Mouse (Mus musculus) forebrain, embryonic 14.5 days (tissue): Measurements from ENCODE around the gene Kat6b. TPM values are rescaled to one million over a fixed set of nuclear protein-coding genes. Genes with fewer than 3 reads are reported as not detected.
"Not testable (repeated sequence)": the region's sequence is repeated elsewhere in the genome, so short reads cannot be mapped to it uniquely, and the experiment has no call there.

Experiments
- ATAC-seq: fragments of 200-750 bp; cut with Nextera tagmentation; 2 replicates; pipeline ENCODE4 v1.8.0; 2017; ENCODE audit warnings: mild to moderate bottlenecking, moderate library complexity
- DNase-seq: peaks from one replicate; pipeline ENCODE4 v3.0.0-alpha.2; 2015; ENCODE audit warnings: low spot score
- H3K27ac ChIP-seq: fragments of 300-500 bp; sonication (generic); 2 replicates; pipeline ENCODE4 v1.5.1; 2014; ENCODE audit warnings: low read depth, mild to moderate bottlenecking, control low read depth, low read length, moderate library complexity
- H3K27me3 ChIP-seq: fragments of 300-500 bp; sonication (generic); replicated peaks from 2 replicates; pipeline ENCODE4 v1.6.1; 2014; ENCODE audit warnings: low read length, control low read depth, mixed read lengths; ENCODE audit not compliant: control insufficient read depth, insufficient read depth
- H3K36me3 ChIP-seq: fragments of 300-500 bp; sonication (generic); 2 replicates; pipeline ENCODE4 v1.6.1; 2014; ENCODE audit warnings: low read length, control low read depth; ENCODE audit not compliant: control insufficient read depth, insufficient read depth
- H3K4me1 ChIP-seq: fragments of 300-500 bp; sonication (generic); 2 replicates; pipeline ENCODE4 v1.6.1; 2014; ENCODE audit warnings: antibody characterized with exemption, low read length, control low read depth; ENCODE audit not compliant: control insufficient read depth, insufficient read depth
- H3K4me2 ChIP-seq: fragments of 300-500 bp; sonication (generic); 2 replicates; pipeline ENCODE4 v1.6.1; 2014; ENCODE audit warnings: mild to moderate bottlenecking, control low read depth, low read length
- H3K4me3 ChIP-seq: fragments of 300-500 bp; sonication (generic); 2 replicates; pipeline ENCODE4 v1.5.1; 2014; ENCODE audit warnings: low read depth, low read length, control low read depth
- H3K9ac ChIP-seq: fragments of 300-500 bp; sonication (generic); 2 replicates; pipeline ENCODE4 v1.6.1; 2014; ENCODE audit warnings: mild to moderate bottlenecking, low read length, control low read depth, moderate library complexity
- H3K9me3 ChIP-seq: fragments of 300-500 bp; sonication (generic); replicated peaks from 2 replicates; pipeline ENCODE4 v1.6.1; 2016; ENCODE audit warnings: low read length, control low read depth, mixed read lengths; ENCODE audit not compliant: control insufficient read depth
- WGBS: fragments of 180-500 bp; shearing (Covaris S2); extraction: QIAGEN DNeasy Blood & Tissue Kit; methylation state at CpG from one replicate; pipeline ENCODE4 v1.1.7; 2014; 5-methylcytosine and 5-hydroxymethylcytosine counted together
- polyA plus RNA-seq: library from polyadenylated mRNA; unstranded; fragments of >200 nt; fragmentation: Nextera tagmentation; extraction: Ambion mirVana; gene quantifications from 2 replicates; pipeline ENCODE4 v1.2.1, GENCODE M21; 2014

The Kat6b gene
- polyA plus RNA-seq, 1 experiment from 2014 or later: 28.8 TPM

DNA sequence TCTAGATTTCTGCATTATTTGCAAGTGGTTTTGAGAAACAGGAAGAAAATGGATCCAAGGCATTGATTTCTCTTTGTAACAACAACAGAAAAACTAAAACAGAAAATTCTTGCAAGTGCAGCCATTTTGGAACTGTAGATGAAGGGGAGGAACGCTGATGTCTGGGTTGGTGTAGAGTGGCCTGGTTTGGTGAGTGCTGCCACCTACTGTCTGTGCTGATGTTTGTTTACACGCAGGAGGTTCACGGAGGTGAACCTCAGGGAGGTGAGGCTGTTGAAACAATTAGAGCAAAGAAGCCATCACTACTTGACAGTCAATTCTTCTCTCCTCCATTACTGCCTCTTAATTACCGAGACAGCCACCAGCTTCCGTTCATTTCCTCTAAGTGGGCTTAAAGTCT lies 178.4 kb downstream of the Kat6b start:
- peak overlapping the region; percentile 9; the same call in 1 of the 2 replicates for H3K27ac ChIP-seq
- DNase-seq (peak; percentile 82), ATAC-seq (peak; percentile 89)
- no peak overlapping the region for H3K4me3 ChIP-seq
- no peaks in the 10 kb centered on the region for H3K27me3 ChIP-seq
- no peak overlapping the region for H3K4me2 ChIP-seq
- H3K9me3 ChIP-seq: no peaks in the 10 kb centered on the region
- H3K36me3 ChIP-seq: peaks cover 46% of the 10 kb centered on the region
- H3K4me1 ChIP-seq: no peaks in the 10 kb centered on the region
- no peak overlapping the region for H3K9ac ChIP-seq
- 18% methylated on average over 5 of the region's 5 CpGs for WGBS

DNA sequence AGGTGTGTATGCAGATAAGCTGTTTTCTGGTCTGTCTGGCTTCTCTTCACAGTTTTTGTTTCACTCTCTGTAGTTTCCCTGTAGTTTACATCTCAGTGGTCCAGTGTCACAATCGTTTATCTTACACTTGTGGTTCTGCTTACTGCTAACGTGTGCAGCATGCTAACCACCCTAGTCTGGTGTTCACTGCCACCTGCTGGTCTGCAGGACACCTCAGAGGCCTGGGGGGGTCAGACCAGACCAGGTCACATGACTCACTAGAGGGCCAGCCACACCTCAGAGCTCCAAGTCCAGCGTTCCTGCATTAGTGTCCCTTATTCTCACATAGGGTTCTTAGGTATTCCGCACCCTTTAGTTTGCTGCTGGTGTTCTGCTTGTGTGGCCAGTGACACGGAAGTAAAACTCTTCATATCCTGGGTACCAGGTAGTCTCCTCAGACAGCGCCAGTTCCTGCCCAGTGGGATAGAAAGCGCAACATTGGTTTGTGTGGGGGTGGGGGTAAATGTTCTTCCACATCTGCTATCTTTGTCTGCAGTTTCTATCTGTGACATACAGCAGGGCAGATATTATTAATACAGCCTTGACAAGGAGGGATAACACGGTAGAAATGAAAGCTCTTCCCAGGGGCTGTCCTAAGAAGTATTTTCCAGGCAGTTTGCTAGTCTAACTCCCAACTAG lies 181.4 kb downstream of the Kat6b start:
- H3K9ac ChIP-seq: no peak overlapping the region
- H3K9me3 ChIP-seq: no peaks in the 10 kb centered on the region
- no peak for ATAC-seq
- no peak overlapping the region for H3K4me3 ChIP-seq
- H3K27ac ChIP-seq: no peak overlapping the region
- 80% methylated on average over 8 of the region's 8 CpGs for WGBS
- no peaks in the 10 kb centered on the region for H3K4me1 ChIP-seq
- H3K27me3 ChIP-seq: no peaks in the 10 kb centered on the region
- H3K36me3 ChIP-seq: peaks cover 67% of the 10 kb centered on the region
- DNase-seq: no peak
- no peak overlapping the region for H3K4me2 ChIP-seq

DNA sequence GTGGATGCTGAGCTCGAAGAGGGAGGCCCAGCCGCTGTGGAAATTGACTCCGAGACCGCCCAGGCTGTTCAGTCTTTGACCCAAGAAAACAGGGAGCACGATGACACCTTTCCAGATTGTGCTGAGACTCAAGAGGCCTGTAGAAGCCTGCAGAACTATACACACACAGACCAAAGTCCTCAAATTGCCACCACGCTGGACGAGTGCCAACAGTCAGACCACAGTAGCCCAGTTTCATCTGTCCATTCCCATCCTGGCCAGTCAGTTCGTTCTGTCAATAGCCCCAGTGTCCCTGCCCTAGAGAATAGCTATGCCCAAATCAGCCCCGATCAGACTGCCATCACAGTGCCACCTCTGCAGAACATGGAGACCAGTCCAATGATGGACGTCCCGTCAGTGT lies 188.0 kb downstream of the Kat6b start:
- no peak for ATAC-seq
- WGBS: 91% methylated on average over 11 of the region's 11 CpGs

DNA sequence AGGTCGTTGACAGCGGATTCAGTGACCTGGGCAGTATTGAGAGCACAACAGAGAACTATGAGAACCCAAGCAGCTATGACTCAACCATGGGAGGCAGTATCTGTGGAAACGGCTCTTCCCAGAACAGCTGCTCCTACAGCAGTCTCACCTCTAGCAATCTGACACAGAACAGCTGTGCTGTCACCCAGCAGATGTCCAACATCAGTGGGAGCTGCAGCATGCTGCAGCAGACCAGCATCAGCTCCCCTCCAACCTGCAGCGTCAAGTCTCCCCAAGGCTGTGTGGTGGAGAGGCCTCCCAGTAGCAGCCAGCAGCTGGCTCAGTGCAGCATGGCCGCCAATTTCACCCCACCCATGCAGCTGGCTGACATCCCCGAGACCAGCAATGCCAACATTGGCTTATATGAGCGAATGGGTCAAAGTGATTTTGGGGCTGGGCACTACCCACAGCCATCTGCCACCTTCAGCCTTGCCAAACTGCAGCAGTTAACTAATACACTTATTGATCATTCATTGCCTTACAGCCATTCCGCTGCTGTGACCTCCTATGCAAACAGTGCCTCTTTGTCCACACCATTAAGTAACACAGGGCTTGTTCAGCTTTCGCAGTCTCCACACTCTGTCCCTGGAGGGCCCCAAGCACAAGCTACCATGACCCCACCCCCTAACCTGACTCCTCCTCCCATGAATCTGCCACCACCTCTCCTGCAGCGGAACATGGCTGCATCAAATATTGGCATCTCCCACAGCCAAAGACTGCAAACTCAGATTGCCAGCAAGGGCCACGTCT lies 188.6 kb downstream of the Kat6b start:
- H3K27me3 ChIP-seq: no peaks in the 10 kb centered on the region
- H3K4me3 ChIP-seq: no peak overlapping the region
- peaks cover 58% of the 10 kb centered on the region for H3K36me3 ChIP-seq
- H3K9me3 ChIP-seq: no peaks in the 10 kb centered on the region
- no peak for DNase-seq
- H3K27ac ChIP-seq: no peak overlapping the region; the same call in 1 of the 2 replicates
- no peak overlapping the region for H3K9ac ChIP-seq
- ATAC-seq: peak; percentile 30; the same call in 1 of the 2 replicates
- H3K4me2 ChIP-seq: no peak overlapping the region
- WGBS: 81% methylated on average over 11 of the region's 11 CpGs
- no peaks in the 10 kb centered on the region for H3K4me1 ChIP-seq

More for the DNA sequence above, 188.0 kb downstream of the Kat6b start:
- DNase-seq: no peak
- Histone ChIP-seq H3K4me3 (no peak overlapping the region), H3K36me3 (peaks cover 64% of the 10 kb centered on the region), H3K9me3 (no peaks in the 10 kb centered on the region), H3K27me3 (no peaks in the 10 kb centered on the region), H3K27ac (no peak overlapping the region), H3K4me1 (no peaks in the 10 kb centered on the region), H3K4me2 (no peak overlapping the region), H3K9ac (no peak overlapping the region)

DNA sequence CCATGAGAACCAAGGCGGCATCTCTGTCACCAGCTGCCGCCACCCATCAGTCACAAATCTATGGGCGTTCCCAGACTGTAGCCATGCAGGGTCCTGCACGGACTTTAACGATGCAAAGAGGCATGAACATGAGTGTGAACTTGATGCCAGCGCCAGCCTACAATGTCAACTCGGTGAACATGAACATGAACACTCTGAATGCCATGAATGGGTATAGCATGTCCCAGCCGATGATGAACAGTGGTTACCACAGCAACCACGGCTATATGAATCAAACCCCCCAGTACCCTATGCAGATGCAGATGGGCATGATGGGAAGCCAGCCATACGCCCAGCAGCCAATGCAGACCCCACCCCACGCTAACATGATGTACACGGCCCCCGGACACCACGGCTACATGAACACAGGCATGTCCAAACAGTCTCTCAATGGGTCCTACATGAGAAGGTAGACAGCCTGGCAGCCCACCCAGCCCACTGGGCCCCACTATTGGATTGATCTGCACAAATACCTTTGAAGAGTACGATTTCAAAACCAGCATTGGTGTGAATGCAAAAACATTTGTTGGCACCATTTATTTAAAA lies 189.3 kb downstream of the Kat6b start:
- not testable (repeated sequence) for H3K27me3 ChIP-seq, H3K4me2 ChIP-seq, H3K9ac ChIP-seq, H3K4me1 ChIP-seq, H3K9me3 ChIP-seq, H3K4me3 ChIP-seq
- ATAC-seq (peak; percentile 36; the same call in 1 of the 2 replicates), DNase-seq (peak; percentile 22)
- 84% methylated on average over 15 of the region's 15 CpGs for WGBS
- H3K27ac ChIP-seq: peak overlapping the region; percentile 9; the same call in 1 of the 2 replicates
- peaks cover 51% of the 10 kb centered on the region for H3K36me3 ChIP-seq

DNA sequence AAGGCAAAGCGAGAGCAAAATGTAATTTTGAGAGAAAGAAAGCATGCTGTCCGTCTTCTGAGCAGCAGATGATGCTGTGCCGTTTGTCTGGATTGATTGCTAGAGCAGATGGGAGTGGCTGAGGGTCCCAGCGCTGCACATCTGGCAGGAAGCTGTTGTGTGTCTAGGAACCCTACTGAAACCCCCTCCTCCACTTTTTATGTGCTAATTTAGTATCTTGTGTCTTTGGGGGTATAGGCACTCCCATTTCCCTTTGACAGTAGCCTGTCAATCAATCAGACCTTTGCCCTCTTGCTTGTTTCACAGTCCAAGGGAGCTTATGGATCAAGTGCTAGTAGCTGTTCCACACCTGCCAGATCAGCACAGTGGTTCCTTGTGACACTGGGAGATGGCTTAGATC lies 191.9 kb downstream of the Kat6b start:
- ATAC-seq (no peak), DNase-seq (no peak)
- H3K9ac ChIP-seq: no peak overlapping the region
- H3K9me3 ChIP-seq: no peaks in the 10 kb centered on the region
- H3K4me1 ChIP-seq: no peaks in the 10 kb centered on the region
- H3K4me3 ChIP-seq: no peak overlapping the region
- H3K36me3 ChIP-seq: peaks cover 30% of the 10 kb centered on the region
- WGBS: 80% methylated on average over 4 of the region's 4 CpGs
- no peaks in the 10 kb centered on the region for H3K27me3 ChIP-seq
- no peak overlapping the region for H3K4me2 ChIP-seq
- no peak overlapping the region for H3K27ac ChIP-seq

DNA sequence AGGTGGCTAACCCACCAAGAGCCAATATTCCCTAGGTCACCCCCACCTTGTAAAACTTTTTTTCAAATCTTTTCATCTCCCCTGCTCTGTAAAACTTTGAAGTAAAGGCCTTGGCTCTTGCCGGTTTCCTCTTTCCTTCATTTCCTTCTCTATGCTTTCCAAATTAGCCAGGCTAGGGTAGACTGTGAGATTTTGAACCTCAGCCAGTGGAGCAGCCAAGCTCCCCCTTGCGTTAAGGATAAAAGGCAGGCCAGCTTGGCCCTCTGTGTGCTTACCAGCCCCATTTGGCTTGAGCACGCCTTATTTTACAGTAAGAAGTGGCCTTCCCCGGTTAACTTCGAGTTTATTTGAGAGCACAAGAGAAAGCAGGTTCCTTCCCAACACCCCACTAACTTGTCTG lies 193.2 kb downstream of the Kat6b start:
- no peak overlapping the region for H3K9ac ChIP-seq
- H3K36me3 ChIP-seq: peaks cover 16% of the 10 kb centered on the region
- no peaks in the 10 kb centered on the region for H3K9me3 ChIP-seq
- H3K27ac ChIP-seq: no peak overlapping the region
- no peak overlapping the region for H3K4me3 ChIP-seq
- ATAC-seq: no peak
- WGBS: 59% methylated on average over 5 of the region's 5 CpGs
- peak; percentile 69 for DNase-seq
- H3K27me3 ChIP-seq: no peaks in the 10 kb centered on the region
- H3K4me2 ChIP-seq: no peak overlapping the region
- H3K4me1 ChIP-seq: no peaks in the 10 kb centered on the region

DNA sequence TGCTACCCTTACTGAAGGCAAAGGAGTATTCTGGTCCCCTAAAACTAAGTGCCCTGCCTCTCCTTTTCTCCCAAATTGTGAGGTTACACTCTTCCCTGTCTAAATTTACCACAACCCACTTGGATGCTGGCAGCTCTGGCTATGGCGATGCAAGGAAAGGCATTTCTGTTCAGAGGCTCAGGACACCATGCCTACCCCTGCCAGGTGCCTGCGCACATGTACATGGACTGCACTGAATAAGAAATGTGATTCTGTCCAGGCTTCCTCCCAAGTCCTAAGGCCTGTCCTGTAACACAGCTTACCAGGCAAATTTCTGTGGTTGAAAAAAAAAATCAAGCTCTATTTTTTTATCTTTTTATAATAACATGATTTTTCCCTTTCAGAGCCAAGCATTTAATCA lies 195.0 kb downstream of the Kat6b start:
- ATAC-seq: no peak
- no peak overlapping the region for H3K4me2 ChIP-seq

More for the DNA sequence above, 195.0 kb downstream of the Kat6b start:
- no peak overlapping the region for H3K9ac ChIP-seq
- no peak for DNase-seq
- H3K9me3 ChIP-seq: no peaks in the 10 kb centered on the region
- no peaks in the 10 kb centered on the region for H3K27me3 ChIP-seq
- H3K27ac ChIP-seq: no peak overlapping the region
- peaks cover 3% of the 10 kb centered on the region; the same call in 1 of the 2 replicates for H3K36me3 ChIP-seq
- H3K4me3 ChIP-seq: no peak overlapping the region
- 93% methylated on average over 2 of the region's 2 CpGs for WGBS
- H3K4me1 ChIP-seq: peaks cover 5% of the 10 kb centered on the region; the same call in 1 of the 2 replicates
